Mouse (Mus musculus) hindbrain, embryonic 11.5 days (tissue): ENCODE results near the gene Il18r1. TPM values are rescaled to one million over a fixed set of nuclear protein-coding genes. Genes with fewer than 3 reads are reported as not detected.
A peak's percentile ranks its signal among the peaks of the same experiment; 100 is the strongest.

Experiments used
- ATAC-seq: fragments of 200-750 bp; cut with Nextera tagmentation; 2 replicates; pipeline ENCODE4 v1.8.0; 2017; ENCODE audit warnings: mild to moderate bottlenecking, moderate TSS enrichment, moderate library complexity; ENCODE audit not compliant: low FRiP score
- DNase-seq: peaks from one replicate; pipeline ENCODE4 v3.0.0-alpha.2; 2015; ENCODE audit warnings: low spot score
- H3K27ac ChIP-seq: fragments of 300-500 bp; sonication (generic); 2 replicates; pipeline ENCODE4 v1.5.1; 2014; ENCODE audit warnings: mild to moderate bottlenecking, low read depth, low read length
- H3K27me3 ChIP-seq: fragments of 300-500 bp; sonication (generic); 2 replicates; pipeline ENCODE4 v1.6.1; 2014; ENCODE audit warnings: mild to moderate bottlenecking, low read length, moderate library complexity, mixed read lengths; ENCODE audit not compliant: control insufficient read depth, insufficient read depth
- H3K36me3 ChIP-seq: fragments of 300-500 bp; sonication (generic); 2 replicates; pipeline ENCODE4 v1.6.1; 2014; ENCODE audit warnings: mild to moderate bottlenecking, low read length, moderate library complexity, mixed read lengths; ENCODE audit not compliant: control insufficient read depth, insufficient read depth
- H3K4me1 ChIP-seq: fragments of 300-500 bp; sonication (generic); replicated peaks from 2 replicates; pipeline ENCODE4 v1.6.1; 2014; ENCODE audit warnings: low read length, mixed read lengths; ENCODE audit not compliant: control insufficient read depth, insufficient read depth
- H3K4me2 ChIP-seq: fragments of 300-500 bp; sonication (generic); replicated peaks from 2 replicates; pipeline ENCODE4 v1.6.1; 2014; ENCODE audit warnings: mild to moderate bottlenecking, low read depth, low read length
- H3K4me3 ChIP-seq: fragments of 300-500 bp; sonication (generic); 2 replicates; pipeline ENCODE4 v1.5.1; 2014; ENCODE audit warnings: low read depth, low read length
- H3K9ac ChIP-seq: fragments of 300-500 bp; sonication (generic); 2 replicates; pipeline ENCODE4 v1.6.1; 2014; ENCODE audit warnings: low read depth, low read length
- H3K9me3 ChIP-seq: fragments of 300-500 bp; sonication (generic); 2 replicates; pipeline ENCODE4 v1.6.1; 2016; ENCODE audit warnings: low read length; ENCODE audit not compliant: control insufficient read depth
- WGBS: fragments of 180-500 bp; shearing (Covaris S2); extraction: QIAGEN DNeasy Blood & Tissue Kit; methylation state at CpG from one replicate; pipeline ENCODE4 v1.1.7; 2014; 5-methylcytosine and 5-hydroxymethylcytosine counted together
- polyA plus RNA-seq: library from polyadenylated mRNA; unstranded; fragments of >200 nt; fragmentation: Nextera tagmentation; extraction: Ambion mirVana; gene quantifications from 2 replicates; pipeline ENCODE4 v1.2.1, GENCODE M21; 2014

Il18r1 gene
- polyA plus RNA-seq, 1 experiment from 2014 or later = not detected

- no peaks in the 10 kb centered on the region for H3K36me3 ChIP-seq
- no peak overlapping the region for H3K4me2 ChIP-seq
- H3K4me1 ChIP-seq = no peaks in the 10 kb centered on the region
- WGBS = 87% methylated on average over 5 of the region's 5 CpGs
- no peaks in the 10 kb centered on the region for H3K9me3 ChIP-seq
- no peaks in the 10 kb centered on the region for H3K27me3 ChIP-seq
- H3K4me3 ChIP-seq = no peak overlapping the region
- ATAC-seq (no peak), DNase-seq (no peak)
- H3K27ac ChIP-seq = no peak overlapping the region
- no peak overlapping the region for H3K9ac ChIP-seq
Measured at GRCm38 (mm10) chr1:40504548-40504947, 39.2 kb downstream of the Il18r1 start.

- no peaks in the 10 kb centered on the region for H3K4me1 ChIP-seq
- no peak within 1 kb of the TSS for H3K27ac ChIP-seq
- no peak within 1 kb of the TSS for H3K4me2 ChIP-seq
- ATAC-seq = no peak
- H3K9me3 ChIP-seq = no peaks in the 10 kb centered on the region
- H3K36me3 ChIP-seq = no peaks in the 10 kb centered on the region
- H3K4me3 ChIP-seq = no peak within 1 kb of the TSS
- DNase-seq = no peak
- no peak within 1 kb of the TSS for H3K9ac ChIP-seq
- WGBS = 68% methylated on average over 9 of the region's 9 CpGs
- H3K27me3 ChIP-seq = no peaks in the 10 kb centered on the region
Measured at GRCm38 (mm10) chr1:40514851-40515585, 49.7 kb downstream of the Il18r1 start, which contains the start of gene Il18rap. Gene Il18rap, plus strand, starts transcription at chr1:40515362.

GRCm38 (mm10) chr1:40516364-40516763 lies 51.0 kb downstream of the Il18r1 start:
- H3K4me2 ChIP-seq = no peak overlapping the region
- H3K4me3 ChIP-seq = no peak overlapping the region
- H3K27me3 ChIP-seq = no peaks in the 10 kb centered on the region
- H3K36me3 ChIP-seq = no peaks in the 10 kb centered on the region
- no peaks in the 10 kb centered on the region for H3K4me1 ChIP-seq
- H3K27ac ChIP-seq = no peak overlapping the region
- no peak overlapping the region for H3K9ac ChIP-seq
- DNase-seq (no peak), ATAC-seq (no peak)
- no peaks in the 10 kb centered on the region for H3K9me3 ChIP-seq
- WGBS = 93% methylated on average over 6 of the region's 6 CpGs

- Histone ChIP-seq H3K4me2 (no peak overlapping the region), H3K27me3 (no peaks in the 10 kb centered on the region), H3K27ac (no peak overlapping the region), H3K4me3 (no peak overlapping the region), H3K9ac (no peak overlapping the region), H3K4me1 (no peaks in the 10 kb centered on the region), H3K9me3 (no peaks in the 10 kb centered on the region), H3K36me3 (no peaks in the 10 kb centered on the region)
- DNase-seq (no peak), ATAC-seq (no peak)
- 88% methylated on average over 7 of the region's 7 CpGs for WGBS
Measured at GRCm38 (mm10) chr1:40522918-40523317, 57.6 kb downstream of the Il18r1 start.

GRCm38 (mm10) chr1:40523971-40524722 lies 58.8 kb downstream of the Il18r1 start:
- DNase-seq (no peak), ATAC-seq (no peak)
- H3K36me3 ChIP-seq = no peaks in the 10 kb centered on the region
- no peaks in the 10 kb centered on the region for H3K27me3 ChIP-seq
- H3K27ac ChIP-seq = no peak overlapping the region
- no peak overlapping the region for H3K4me3 ChIP-seq
- H3K4me1 ChIP-seq = no peaks in the 10 kb centered on the region
- no peak overlapping the region for H3K9ac ChIP-seq
- no peak overlapping the region for H3K4me2 ChIP-seq
- no peaks in the 10 kb centered on the region for H3K9me3 ChIP-seq
- WGBS = 92% methylated on average over 5 of the region's 5 CpGs

GRCm38 (mm10) chr1:40529287-40529686 lies 63.9 kb downstream of the Il18r1 start:
- no peak overlapping the region for H3K9ac ChIP-seq
- no peaks in the 10 kb centered on the region for H3K9me3 ChIP-seq
- no peaks in the 10 kb centered on the region for H3K4me1 ChIP-seq
- no peaks in the 10 kb centered on the region for H3K27me3 ChIP-seq
- H3K4me3 ChIP-seq = no peak overlapping the region
- no peak overlapping the region for H3K4me2 ChIP-seq
- ATAC-seq (no peak), DNase-seq (no peak)
- H3K27ac ChIP-seq = no peak overlapping the region
- no peaks in the 10 kb centered on the region for H3K36me3 ChIP-seq
- 90% methylated on average over 5 of the region's 5 CpGs for WGBS

GRCm38 (mm10) chr1:40537577-40537976 lies 72.2 kb downstream of the Il18r1 start:
- no peak overlapping the region for H3K4me3 ChIP-seq
- H3K27me3 ChIP-seq = no peaks in the 10 kb centered on the region
- H3K4me1 ChIP-seq = no peaks in the 10 kb centered on the region
- 82% methylated on average over 5 of the region's 5 CpGs for WGBS
- DNase-seq = no peak
- no peak overlapping the region for H3K27ac ChIP-seq
- H3K9me3 ChIP-seq = no peaks in the 10 kb centered on the region
- H3K36me3 ChIP-seq = no peaks in the 10 kb centered on the region
- H3K9ac ChIP-seq = no peak overlapping the region
- ATAC-seq = no peak
- H3K4me2 ChIP-seq = no peak overlapping the region

- Histone ChIP-seq H3K4me3 (no peak overlapping the region), H3K9ac (no peak overlapping the region), H3K4me2 (no peak overlapping the region), H3K27me3 (no peaks in the 10 kb centered on the region), H3K9me3 (no peaks in the 10 kb centered on the region), H3K36me3 (no peaks in the 10 kb centered on the region), H3K4me1 (no peaks in the 10 kb centered on the region), H3K27ac (no peak overlapping the region)
- ATAC-seq (no peak), DNase-seq (peak; percentile 83)
- 0% methylated on average over 2 of the region's 2 CpGs for WGBS
Measured at GRCm38 (mm10) chr1:40544650-40545049, 79.3 kb downstream of the Il18r1 start.

- H3K4me1 ChIP-seq = no peaks in the 10 kb centered on the region
- 82% methylated on average over 4 of the region's 4 CpGs for WGBS
- no peaks in the 10 kb centered on the region for H3K9me3 ChIP-seq
- ATAC-seq = no peak
- no peak overlapping the region for H3K9ac ChIP-seq
- DNase-seq = no peak
- no peak overlapping the region for H3K4me3 ChIP-seq
- no peaks in the 10 kb centered on the region for H3K36me3 ChIP-seq
- H3K4me2 ChIP-seq = no peak overlapping the region
- no peaks in the 10 kb centered on the region for H3K27me3 ChIP-seq
- H3K27ac ChIP-seq = no peak overlapping the region
Measured at GRCm38 (mm10) chr1:40546645-40547044, 81.3 kb downstream of the Il18r1 start.
